Mouse (Mus musculus) adrenal gland, adult (tissue): ENCODE measurements at regions not wholly inside any gene's neighbourhood (a gene's known extent, or its start where the extent isn't known, plus 50 kb on each side); places are given as distances from the start of the nearest gene placed in this dataset.
"Not testable (repeated sequence)": the region's sequence is repeated elsewhere in the genome, so short reads cannot be mapped to it uniquely, and the experiment has no call there.

ENCODE experiments used
- DNase-seq, 2 experiments: peaks; one replicate each; pipeline ENCODE4 v3.0.0; 2022 to 2023; ENCODE audit warnings: low spot score in 1 of 2; ENCODE audit not compliant: inconsistent age in 2 of 2

DNA sequence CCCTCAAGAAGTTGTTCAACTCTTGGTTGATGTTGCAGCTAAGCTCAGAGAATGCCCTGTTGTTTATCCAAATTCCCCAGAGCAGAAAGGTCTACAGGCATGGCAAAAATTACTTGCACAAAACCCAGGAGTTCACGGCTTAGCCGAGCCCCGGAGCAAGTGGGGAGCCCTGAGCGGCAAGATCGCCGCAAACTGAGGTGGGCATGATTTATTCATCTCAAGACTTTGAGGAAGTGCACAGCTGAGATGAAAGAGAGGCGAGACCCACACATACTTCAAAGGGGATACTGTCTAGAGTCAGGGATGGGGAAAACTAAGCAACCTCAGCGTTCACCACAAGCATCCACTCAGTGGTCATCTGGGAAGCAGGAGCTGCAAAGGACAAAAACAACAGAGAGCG lies 355.3 kb upstream of the Cdh4 start:
- DNase-seq = no peak

DNA sequence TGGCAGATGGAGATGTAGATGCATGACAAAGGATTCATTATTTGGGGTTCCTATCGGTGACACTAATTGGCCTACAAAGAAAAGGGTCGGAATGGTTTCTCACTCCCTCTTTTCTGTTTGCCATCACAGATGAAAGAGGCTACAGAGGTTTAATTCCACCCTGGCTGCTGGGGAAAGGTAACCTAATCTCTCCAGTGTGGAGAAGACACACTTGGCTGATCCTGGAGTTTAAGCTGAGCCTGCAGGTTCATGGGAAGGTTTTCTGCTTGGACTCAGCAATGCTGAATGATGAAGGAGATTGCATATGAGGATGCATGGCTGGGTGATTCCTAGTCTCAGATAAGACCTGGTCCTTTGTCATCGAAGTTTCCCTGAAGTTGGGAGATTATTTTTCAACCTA lies 350.8 kb upstream of the Cdh4 start:
- no peak for DNase-seq

DNA sequence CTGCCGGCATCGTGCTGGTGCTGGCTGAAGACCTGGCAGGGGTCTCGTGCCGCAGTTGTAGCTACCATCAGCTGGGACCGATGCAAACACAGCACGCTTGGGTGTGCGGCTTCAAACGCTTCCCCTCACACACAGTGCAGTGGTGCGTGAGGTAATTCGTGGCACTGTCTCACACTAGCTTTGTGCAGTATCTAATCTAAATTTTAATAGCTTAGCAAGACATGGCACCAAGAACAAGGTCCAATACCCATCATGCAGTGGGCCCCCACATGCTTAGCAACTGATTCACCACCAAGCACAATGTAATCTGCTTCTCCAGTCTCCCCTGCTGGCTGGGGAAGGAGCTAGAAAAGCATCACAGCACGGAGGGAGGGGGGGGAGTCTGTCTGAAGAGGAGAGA lies 348.2 kb upstream of the Cdh4 start:
- DNase-seq = no peak

DNA sequence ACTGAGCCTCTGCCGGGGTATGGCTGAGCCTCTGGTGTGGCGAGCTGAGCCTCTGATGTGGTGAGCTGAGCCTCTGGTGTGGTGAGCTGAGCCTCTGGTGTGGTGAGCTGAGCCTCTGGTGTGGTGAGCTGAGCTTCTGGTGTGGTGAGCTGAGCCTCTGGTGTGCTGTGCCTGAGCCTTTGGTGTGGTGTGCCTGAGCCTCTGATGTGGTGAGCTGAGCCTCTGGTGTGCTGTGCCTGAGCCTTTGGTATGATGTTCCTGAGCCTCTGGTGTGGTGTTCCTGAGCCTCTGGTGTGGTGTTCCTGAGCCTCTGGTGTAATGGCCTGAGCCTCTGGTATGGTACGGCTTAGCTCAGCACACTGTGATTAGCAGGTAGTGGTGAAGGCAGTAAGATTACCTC lies 346.2 kb upstream of the Cdh4 start:
- no peak for DNase-seq

DNA sequence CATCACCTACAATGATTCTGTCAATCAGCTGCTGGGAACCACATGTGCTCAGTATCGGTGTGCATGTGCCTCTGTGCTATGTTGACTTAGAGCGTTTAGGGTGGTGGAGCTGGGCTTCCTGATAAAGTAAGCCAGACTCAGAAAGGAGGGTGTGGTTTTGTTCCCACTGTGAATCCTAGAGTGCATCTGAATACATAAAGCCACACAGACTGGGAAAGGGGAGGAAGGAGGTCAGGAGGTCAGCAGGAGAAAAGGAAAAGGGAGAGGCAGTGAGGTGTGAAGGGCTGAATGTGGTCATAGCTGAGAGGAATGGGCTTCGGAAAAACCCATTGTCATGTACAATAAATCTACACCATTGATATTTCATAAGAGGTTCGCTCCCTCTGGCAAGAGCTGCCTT lies 345.4 kb upstream of the Cdh4 start:
- no peak for DNase-seq

DNA sequence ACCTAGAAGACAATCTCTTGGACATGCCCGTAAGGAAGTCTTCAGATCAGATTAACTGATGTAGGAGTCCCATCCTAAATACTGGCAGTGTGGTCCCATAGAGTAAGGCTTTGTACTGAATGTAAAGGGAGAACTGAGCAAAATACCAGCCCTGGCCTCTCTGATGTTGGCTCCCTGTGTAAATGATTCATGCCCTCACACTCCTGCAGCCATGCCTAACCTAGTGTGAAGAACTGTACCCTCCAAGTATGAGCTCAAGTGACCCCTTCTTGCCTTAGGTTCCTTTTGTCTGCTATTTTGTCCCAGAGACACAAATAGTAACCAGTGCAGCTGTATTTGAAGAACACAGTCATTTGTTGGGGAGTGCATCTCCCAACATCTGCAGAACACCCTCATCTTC lies 342.4 kb upstream of the Cdh4 start:
- DNase-seq = no peak

DNA sequence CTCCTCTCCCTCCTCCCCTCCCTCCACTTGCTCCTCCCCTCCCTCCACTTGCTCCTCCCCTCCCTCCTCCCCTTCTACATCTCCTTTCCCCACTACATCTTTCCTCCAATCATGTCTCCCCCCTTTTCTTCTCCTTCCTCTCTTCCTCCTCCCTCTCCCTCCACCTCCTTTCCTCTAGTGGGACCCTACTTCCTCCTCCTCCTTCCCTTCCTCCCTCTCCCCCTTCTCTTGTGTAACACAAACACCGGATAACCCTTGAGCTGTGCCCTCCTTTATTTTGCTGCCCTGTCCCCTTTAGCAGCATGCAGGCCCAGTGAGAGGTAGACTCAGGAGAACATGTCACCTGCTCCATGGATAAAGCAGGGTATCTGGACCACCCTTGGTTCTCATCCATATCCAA lies 339.1 kb upstream of the Cdh4 start:
- DNase-seq = no peak

DNA sequence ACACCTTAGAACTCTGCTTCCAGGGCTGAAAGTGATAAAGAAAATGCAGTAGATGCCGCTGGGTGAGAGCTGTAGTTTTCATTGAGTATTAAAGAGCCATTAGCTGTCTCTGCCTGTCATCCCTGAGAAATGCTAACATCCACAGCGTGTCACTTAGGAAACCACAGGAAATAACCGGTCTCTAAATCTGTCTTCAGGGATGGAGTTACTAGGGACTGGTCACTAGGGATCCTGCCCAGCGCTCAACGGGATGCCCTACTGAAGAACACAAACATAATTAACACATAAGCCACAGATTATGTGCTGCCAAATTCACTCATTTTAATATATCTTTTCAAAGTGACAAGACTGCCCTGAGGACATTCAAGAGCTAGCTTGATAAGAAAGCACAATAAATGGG lies 329.3 kb upstream of the Cdh4 start:
- no peak for DNase-seq

DNA sequence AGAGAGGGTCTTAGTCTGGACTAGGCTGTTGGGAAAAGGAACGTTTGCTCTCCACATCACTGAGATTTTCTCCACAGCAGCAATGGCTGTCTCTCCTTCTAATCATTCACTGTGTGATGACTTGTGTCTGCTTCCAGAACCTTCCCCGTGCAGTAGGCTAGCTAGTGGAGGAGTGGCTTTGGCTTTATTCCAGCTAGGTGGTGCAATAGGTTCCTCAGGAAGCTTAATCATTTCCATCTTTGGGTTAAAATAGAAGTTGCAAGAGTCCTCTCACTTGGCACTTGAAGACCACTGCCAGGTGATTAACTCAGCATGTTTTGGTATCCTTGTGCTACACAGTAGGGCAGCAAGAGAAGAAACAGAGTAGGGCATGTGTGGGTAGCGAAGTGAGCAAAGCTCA lies 314.2 kb upstream of the Cdh4 start:
- DNase-seq = no peak

DNA sequence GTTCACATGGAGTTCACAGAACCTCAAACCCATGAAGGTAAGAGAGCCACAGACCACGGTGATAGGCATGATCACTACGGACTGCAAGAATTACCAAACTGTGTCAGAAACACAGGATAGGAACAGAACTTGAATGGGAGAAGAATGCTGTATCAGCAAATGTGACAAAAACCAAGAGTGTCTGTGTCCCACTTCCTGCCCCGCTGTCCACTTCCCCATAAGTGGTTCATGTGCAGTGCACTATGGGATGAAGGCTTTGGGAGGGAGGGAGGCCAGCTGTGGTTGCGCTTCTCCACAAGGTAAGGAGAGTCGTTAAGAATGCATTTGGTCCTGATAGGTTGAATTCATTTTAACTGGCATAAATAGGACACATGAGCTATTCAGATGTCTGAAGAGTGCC lies 313.8 kb upstream of the Cdh4 start:
- no peak for DNase-seq

DNA sequence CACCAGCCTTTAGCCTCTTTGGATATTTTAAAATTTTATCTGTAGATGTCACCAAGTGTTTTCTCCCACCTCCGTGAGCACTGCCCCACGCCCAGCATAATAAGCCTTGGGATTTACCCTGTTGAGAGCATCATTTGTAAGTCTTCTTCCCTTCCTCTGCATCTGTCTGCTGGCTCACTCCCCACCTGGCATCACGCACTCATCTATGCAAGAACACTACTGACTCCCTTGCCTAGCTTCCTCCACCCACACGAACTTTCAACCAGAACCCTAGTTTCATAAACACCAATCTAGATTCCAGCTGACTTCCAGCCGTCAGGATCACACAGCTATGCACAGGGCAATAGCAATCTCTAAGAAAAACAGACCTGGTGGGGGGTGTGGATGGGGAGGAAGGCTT lies 311.2 kb upstream of the Cdh4 start:
- DNase-seq = no peak

DNA sequence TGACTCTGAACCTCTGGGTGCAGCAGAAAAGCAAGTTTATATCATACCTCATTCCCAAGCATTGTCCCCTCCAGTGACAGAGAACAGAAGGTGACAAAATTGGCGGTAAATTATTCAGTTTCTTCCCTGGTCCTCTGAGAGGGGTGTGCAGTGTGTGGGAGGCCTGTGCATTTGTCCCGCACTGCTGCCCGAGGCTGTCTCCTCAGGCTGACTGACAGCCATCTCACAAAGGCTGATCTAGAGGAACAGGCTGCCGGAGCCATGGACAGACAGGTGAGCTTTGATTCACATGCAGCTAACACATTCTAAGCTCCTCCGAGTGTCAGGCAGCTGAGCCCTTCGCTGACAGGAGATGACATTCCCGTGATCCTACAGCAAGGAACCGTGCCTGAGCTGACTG lies 299.9 kb upstream of the Cdh4 start:
- DNase-seq = no peak

DNA sequence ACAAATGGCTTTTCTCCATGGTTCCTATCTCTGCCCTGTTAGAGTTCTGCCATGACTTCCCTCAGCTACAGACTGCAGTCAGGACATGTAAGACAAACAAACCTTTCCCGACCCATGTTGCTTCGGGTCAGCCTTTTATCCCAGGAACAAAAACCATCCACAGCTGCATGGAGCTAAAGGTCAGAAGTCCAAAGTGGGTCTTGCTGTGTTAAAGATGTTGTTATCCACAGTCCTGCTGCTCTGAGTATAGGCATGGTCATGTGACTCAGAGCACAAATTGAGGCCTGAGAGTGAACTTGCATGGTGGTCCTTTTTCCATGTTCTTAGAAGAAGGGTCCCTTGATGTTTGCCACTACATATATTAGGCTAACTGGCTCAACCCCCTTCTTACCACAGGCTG lies 296.5 kb upstream of the Cdh4 start:
- no peak for DNase-seq

DNA sequence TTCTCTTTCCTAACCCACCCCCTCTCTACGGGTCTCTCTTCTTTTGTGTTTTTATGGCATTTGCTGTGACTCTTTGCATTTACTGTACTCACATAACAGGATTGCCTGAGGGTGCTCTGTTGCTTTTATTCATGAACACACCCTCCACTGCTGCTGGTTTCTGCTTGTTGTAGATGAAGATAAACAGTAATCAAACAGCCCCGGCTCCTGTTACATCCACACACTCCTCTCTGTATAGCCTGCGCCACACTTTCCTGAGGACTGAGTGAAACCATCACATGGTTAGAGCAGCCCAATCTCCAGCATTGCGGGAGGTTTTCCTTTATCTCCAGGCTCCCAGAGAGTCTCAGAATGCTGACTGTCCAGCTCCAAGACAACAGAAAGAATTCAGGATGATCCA lies 296.0 kb upstream of the Cdh4 start:
- DNase-seq = no peak

DNA sequence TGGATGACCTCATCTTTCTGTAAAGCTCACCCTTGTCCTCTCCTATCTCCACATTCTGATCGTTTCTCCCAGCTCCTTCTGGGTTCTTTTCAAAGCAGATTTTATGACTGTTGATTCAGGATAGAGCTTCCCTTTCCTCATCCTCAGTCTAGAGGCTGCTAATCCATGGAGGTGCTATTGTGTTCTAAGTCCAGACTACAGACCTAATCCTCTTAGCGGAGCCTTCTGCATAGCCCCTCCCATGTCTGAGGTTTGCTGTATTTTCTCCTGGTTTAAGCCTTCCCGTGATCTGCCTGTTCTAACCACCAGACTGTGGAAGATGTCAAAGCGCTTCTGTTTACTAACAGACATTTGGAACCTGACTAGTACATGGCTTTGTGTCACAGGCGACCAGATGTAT lies 294.0 kb upstream of the Cdh4 start:
- no peak for DNase-seq

DNA sequence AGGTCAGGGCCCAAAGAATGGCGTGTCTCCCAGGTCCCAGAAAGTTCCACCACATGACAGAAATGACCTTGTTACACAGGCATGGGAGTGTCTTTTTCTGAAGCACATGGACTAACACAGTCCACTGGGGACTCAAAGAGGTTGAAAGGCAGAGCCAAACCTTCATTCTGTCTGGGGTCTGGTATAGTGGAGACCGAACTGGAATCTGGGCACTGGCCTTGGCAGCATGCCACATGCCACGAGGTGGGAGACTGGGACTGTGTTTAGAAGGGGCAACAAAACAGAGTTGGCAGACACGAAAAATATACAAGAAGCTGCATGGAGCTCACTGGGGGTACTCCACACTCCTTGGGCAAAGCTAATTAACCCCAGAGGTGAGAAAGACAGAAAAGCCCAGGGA lies 293.6 kb upstream of the Cdh4 start:
- no peak for DNase-seq

DNA sequence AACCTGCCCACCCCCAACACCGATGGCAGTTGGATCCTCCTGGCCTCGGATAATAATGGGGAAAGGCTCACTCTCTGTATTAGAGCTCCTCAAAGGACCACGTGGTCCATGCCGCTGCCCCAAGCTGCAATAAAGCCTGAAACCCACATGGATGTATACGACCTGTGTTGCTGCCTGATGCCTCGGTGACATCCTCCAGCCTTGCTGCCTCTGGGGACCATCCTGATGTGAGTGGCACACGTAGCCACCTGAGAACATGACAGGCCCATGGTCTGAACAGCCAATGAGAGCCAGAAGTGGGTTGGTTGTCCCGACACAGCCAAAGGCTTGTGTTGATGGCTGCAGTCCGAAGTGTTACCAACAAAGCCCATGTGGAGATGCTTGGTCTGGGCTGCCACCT lies 283.4 kb upstream of the Cdh4 start:
- no peak for DNase-seq

DNA sequence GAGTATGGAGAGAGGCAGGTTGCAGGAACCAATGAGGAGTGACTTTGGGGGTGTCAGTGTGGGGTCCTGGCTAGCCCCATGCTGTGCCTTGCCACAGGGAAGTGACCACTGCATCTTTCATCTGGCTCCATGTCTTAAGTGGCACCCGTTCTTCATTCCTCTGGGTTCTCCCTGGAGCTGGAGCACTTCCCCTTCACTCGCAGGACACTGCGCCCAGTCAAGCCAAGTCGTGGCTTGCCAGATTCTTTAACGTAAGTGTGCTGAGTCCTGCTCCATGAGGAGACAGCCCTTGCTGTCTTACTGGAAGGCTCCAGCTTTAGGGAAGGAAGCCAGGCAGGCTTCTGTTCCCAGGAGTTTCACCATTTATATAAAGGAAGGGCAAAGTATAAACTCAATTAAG lies 279.1 kb upstream of the Cdh4 start:
- no peak for DNase-seq

DNA sequence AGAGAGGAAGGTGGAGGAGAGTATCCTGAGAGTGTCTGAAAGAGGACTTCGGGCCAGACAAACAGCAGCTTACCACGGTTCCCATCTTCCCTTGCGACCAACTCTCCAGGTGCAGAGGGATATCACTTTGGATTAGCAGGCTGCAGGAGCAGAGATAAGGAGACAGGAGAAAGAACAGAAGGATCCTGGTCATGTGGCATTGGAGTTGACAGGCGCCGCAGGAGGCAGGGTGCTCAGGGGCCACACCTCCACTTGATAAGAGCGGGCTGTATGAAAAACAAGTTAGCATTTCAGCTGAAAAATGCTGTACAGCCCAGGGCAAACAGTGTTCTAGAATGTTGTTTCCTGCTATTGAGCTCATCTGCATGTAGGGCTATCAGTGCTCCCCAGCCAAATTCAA lies 272.1 kb upstream of the Cdh4 start:
- DNase-seq = no peak

DNA sequence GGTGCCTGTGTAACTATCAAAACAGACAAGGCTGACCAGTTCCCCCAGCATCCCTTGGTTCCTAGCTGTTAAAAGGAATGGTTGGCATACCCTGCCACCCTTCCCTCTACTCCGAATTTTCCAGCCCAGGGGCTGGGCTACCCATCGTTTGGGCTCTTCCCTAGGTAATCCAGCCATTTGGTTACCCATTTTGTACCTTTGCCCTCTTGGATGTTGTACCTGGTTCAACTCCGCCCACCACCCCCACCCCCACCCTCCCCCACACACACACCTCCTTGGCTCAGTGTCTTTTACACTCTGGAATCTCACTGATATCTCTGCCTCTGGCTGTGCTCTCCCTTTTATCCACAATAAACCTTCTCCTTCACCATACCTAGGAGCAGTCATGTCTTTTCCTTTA lies 271.6 kb upstream of the Cdh4 start:
- no peak for DNase-seq

DNA sequence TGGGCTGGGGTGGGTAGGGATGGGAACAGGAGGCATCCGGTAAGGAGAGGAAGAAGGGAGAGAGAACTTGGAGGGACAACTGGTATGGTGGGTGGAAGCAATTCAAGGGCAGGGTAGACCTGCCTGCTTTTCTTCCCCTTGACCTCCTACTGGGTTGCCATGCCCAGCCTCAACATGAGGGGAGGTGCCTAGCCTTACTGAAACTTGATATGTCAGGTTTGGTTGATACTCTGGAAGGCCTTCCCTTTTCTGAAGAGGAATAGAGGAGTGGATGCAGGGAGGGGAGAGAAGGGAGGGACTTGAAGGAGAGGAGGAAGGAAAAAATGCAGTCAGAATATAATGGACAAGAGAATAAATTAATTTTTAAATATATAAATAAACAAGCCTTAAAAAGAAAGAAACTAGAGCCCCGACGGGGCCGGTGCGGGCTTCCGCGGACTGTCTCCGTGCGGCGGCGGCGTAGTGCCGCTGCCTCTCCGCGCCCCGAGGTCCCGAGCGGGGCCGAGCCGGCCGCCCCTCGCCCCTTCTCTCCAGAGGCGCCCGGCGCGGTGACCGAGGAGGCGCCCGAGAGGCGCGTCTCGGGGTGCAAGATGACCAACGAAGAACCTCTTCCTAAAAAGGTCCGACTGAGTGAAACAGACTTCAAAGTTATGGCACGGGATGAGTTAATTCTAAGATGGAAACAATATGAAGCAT lies 265.2 kb upstream of the Cdh4 start:
- not testable (repeated sequence) for DNase-seq

DNA sequence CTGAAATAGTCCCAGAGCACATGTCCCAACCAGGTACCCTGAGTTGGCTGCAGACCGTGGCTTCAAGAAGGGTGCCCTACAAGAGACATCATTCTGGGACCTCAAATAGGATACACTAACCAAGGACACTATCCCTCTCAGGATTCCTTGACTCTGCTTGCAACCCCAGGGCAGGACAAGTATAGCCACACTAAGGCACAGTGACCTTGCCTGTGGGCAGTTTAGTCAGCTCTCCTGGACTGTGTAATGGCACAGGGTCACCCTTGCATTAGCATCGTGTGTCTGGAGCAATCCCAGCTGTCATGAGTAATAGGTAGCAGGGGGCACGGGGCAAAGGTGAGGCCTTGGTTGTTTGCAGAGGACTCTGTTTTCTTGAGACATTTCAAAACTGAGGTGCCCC lies 260.9 kb upstream of the Cdh4 start:
- no peak for DNase-seq

DNA sequence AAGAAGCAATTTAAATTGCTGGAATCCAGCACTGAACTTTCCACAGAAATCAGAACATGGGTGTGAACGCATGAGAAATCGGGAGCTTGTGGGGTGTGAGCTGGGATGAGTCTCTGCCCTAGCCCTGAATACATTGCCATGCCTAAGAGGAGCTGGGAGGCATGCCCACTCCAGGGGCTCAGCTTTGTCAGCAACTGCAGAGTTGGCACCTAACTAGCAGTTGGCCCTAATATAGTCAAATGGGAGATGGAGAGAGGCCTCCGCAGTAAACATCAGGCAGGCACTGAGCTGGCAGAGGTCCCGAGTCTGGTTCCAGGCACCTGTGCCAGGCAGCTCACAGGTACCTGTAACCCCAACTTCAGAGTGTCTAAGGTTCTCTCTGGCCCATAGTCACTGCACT lies 260.1 kb upstream of the Cdh4 start:
- DNase-seq = no peak
